Mouse (Mus musculus) heart, adult 2 months (tissue): ENCODE results near the gene Trpv4.

Source experiments
- CTCF ChIP-seq: fragments of 200-600 bp; IDR thresholded peaks from 2 replicates; pipeline ENCODE4 v1.8.1; 2022; ENCODE audit warnings: antibody characterized with exemption, mild to moderate bottlenecking, moderate library complexity
- EP300 ChIP-seq: fragments of 200-500 bp; IDR thresholded peaks from 2 replicates; pipeline ENCODE4 v1.6.1; 2011; ENCODE audit warnings: low read depth, low read length, control low read depth; ENCODE audit not compliant: insufficient read depth
- POLR2A ChIP-seq: fragments of 200-500 bp; IDR thresholded peaks from 2 replicates; pipeline ENCODE4 v1.6.1; 2011; ENCODE audit warnings: mild to moderate bottlenecking, low read depth, low read length, control low read depth; ENCODE audit not compliant: insufficient read depth

- TF ChIP-seq CTCF, result no peak
- no peak for TF ChIP-seq POLR2A
- TF ChIP-seq EP300, result no peak
Observed at GRCm38 (mm10) chr5:114593161-114593821, 64.9 kb downstream of the Trpv4 start.
